In genomic region chr7:65484170-65484778, GRCm38 (mm10) we compare ENCODE assay signal across 15 mouse cellular contexts.
"Had no signal": no experiment of that assay in that cellular context is flagged by ENCODE, and none has a peak within 500 bp of the region (broad histone marks: within the 10 kb centered on the region; RNA-seq: fewer than 3 reads in every experiment).

No protein-coding gene starts in this region.

- H3K27ac ChIP-seq: limb, embryonic 13.5 days; liver, embryonic 14.5 days; stomach, embryonic 15.5 days had no signal

- H3K9ac ChIP-seq: limb, embryonic 13.5 days; liver, embryonic 14.5 days; stomach, embryonic 15.5 days had no signal

- DNase-seq: kidney, adult 18-20 months; kidney, postnatal 36 days; left cerebral cortex, postnatal 4 days; lung, adult 18-20 months; lung, postnatal 36 days; midbrain, embryonic 14.5 days; retina, postnatal 1 day; right cerebral cortex, postnatal 4 days; thymus, adult 2 months; thymus, postnatal 25 days had no signal

- H3K4me2 ChIP-seq: limb, embryonic 13.5 days; stomach, embryonic 15.5 days had no signal

- ATAC-seq: lung, postnatal 0 days had no signal

- H3K27me3 ChIP-seq: limb, embryonic 13.5 days; stomach, embryonic 15.5 days had no signal

- H3K9me3 ChIP-seq: limb, embryonic 13.5 days; stomach, embryonic 15.5 days had no signal

- H3K36me3 ChIP-seq: limb, embryonic 13.5 days; stomach, embryonic 15.5 days had no signal

- H3K4me3 ChIP-seq: limb, embryonic 13.5 days; myocyte; stomach, embryonic 15.5 days had no signal
